Mouse (Mus musculus): Measurements from ENCODE around the gene C1qb. TPM values are rescaled to one million over a fixed set of nuclear protein-coding genes. Genes with fewer than 3 reads are reported as not detected.

Gene C1qb
- total and polyA plus RNA-seq, 2 experiments from 2014 or later = 60.0 to 64.3 TPM

GRCm38 (mm10) chr4:136876971-136877370, 9.0 kb downstream of the C1qb start:
- no peak overlapping the region for H3K4me2 ChIP-seq (ENCODE audit: low read depth, low read length, poor library complexity, severe bottlenecking)
- no peaks in the 10 kb centered on the region for H3K36me3 ChIP-seq (ENCODE audit: insufficient read depth, low read length)
- no peaks in the 10 kb centered on the region for H3K27me3 ChIP-seq (ENCODE audit: insufficient read depth, low read length)
- 15% methylated on average over 7 of the region's 7 CpGs for WGBS
- H3K9ac ChIP-seq (replicated peaks; ENCODE audit: low read length, poor library complexity, severe bottlenecking) = no peak overlapping the region
- no peak overlapping the region for H3K4me3 ChIP-seq (ENCODE audit: low read depth, low read length)
- H3K9me3 ChIP-seq (ENCODE audit: low read length) = no peaks in the 10 kb centered on the region
- H3K27ac ChIP-seq (ENCODE audit: low read depth, low read length) = no peak overlapping the region
- no peaks in the 10 kb centered on the region for H3K4me1 ChIP-seq (ENCODE audit: insufficient read depth, low read length)
- no peak for ATAC-seq (ENCODE audit: low FRiP score)
- DNase-seq (ENCODE audit: low spot score) = peak; percentile 85
- peak; percentile 89 for TF ChIP-seq CTCF (IDR thresholded peaks at IDR 0.05)

GRCm38 (mm10) chr4:136875012-136875411, 11.0 kb downstream of the C1qb start:
- Histone ChIP-seq H3K4me1 (ENCODE audit: insufficient read depth, low read length) (no peaks in the 10 kb centered on the region), H3K4me2 (ENCODE audit: low read depth, low read length, poor library complexity, severe bottlenecking) (no peak overlapping the region), H3K27ac (ENCODE audit: low read depth, low read length) (no peak overlapping the region), H3K9ac (replicated peaks; ENCODE audit: low read length, poor library complexity, severe bottlenecking) (no peak overlapping the region), H3K36me3 (ENCODE audit: insufficient read depth, low read length) (no peaks in the 10 kb centered on the region), H3K4me3 (ENCODE audit: low read depth, low read length) (no peak overlapping the region), H3K27me3 (ENCODE audit: insufficient read depth, low read length) (no peaks in the 10 kb centered on the region), H3K9me3 (ENCODE audit: low read length) (no peaks in the 10 kb centered on the region)
- ATAC-seq (ENCODE audit: low FRiP score) = no peak
- no peak for DNase-seq (ENCODE audit: low spot score)
- TF ChIP-seq CTCF (IDR thresholded peaks at IDR 0.05) = no peak
- WGBS = 85% methylated on average over 14 of the region's 14 CpGs

- 79% methylated on average over 6 of the region's 6 CpGs for WGBS
- H3K4me1 ChIP-seq (ENCODE audit: insufficient read depth, low read length) = peaks cover 20% of the 10 kb centered on the region
- H3K27ac ChIP-seq (ENCODE audit: low read depth, low read length) = no peak overlapping the region
- no peak for TF ChIP-seq CTCF (IDR thresholded peaks at IDR 0.05)
- ATAC-seq (ENCODE audit: low FRiP score) (no peak), DNase-seq (ENCODE audit: low spot score) (no peak)
- H3K9ac ChIP-seq (replicated peaks; ENCODE audit: low read length, poor library complexity, severe bottlenecking) = no peak overlapping the region
- H3K9me3 ChIP-seq (ENCODE audit: low read length) = no peaks in the 10 kb centered on the region
- H3K4me2 ChIP-seq (ENCODE audit: low read depth, low read length, poor library complexity, severe bottlenecking) = no peak overlapping the region
- H3K27me3 ChIP-seq (ENCODE audit: insufficient read depth, low read length) = no peaks in the 10 kb centered on the region
- H3K4me3 ChIP-seq (ENCODE audit: low read depth, low read length) = no peak overlapping the region
- no peaks in the 10 kb centered on the region for H3K36me3 ChIP-seq (ENCODE audit: insufficient read depth, low read length)
Measured at GRCm38 (mm10) chr4:136868371-136868770, 17.6 kb downstream of the C1qb start.

- no peaks in the 10 kb centered on the region for H3K9me3 ChIP-seq (ENCODE audit: low read length)
- peak; percentile 58 for DNase-seq (ENCODE audit: low spot score)
- no peak overlapping the region for H3K9ac ChIP-seq (replicated peaks; ENCODE audit: low read length, poor library complexity, severe bottlenecking)
- peaks cover 20% of the 10 kb centered on the region for H3K4me1 ChIP-seq (ENCODE audit: insufficient read depth, low read length)
- no peaks in the 10 kb centered on the region for H3K27me3 ChIP-seq (ENCODE audit: insufficient read depth, low read length)
- H3K4me3 ChIP-seq (ENCODE audit: low read depth, low read length) = no peak overlapping the region
- no peaks in the 10 kb centered on the region for H3K36me3 ChIP-seq (ENCODE audit: insufficient read depth, low read length)
- 25% methylated on average over 10 of the region's 12 CpGs for WGBS
- H3K27ac ChIP-seq (ENCODE audit: low read depth, low read length) = no peak overlapping the region
- no peak for ATAC-seq (ENCODE audit: low FRiP score)
- TF ChIP-seq CTCF (IDR thresholded peaks at IDR 0.05) = no peak
- H3K4me2 ChIP-seq (ENCODE audit: low read depth, low read length, poor library complexity, severe bottlenecking) = no peak overlapping the region
Measured at GRCm38 (mm10) chr4:136867690-136868345, 18.2 kb downstream of the C1qb start.

GRCm38 (mm10) chr4:136865531-136865930, 20.5 kb downstream of the C1qb start:
- 0 out of 2 replicates have a peak overlapping the region, but pooled peaks have one; percentile 9 for H3K4me2 ChIP-seq (ENCODE audit: low read depth, low read length, poor library complexity, severe bottlenecking)
- no peak for TF ChIP-seq CTCF (IDR thresholded peaks at IDR 0.05)
- no peaks in the 10 kb centered on the region for H3K36me3 ChIP-seq (ENCODE audit: insufficient read depth, low read length)
- 42% methylated on average over 5 of the region's 5 CpGs for WGBS
- no peak for DNase-seq (ENCODE audit: low spot score)
- no peaks in the 10 kb centered on the region for H3K27me3 ChIP-seq (ENCODE audit: insufficient read depth, low read length)
- no peak overlapping the region for H3K4me3 ChIP-seq (ENCODE audit: low read depth, low read length)
- no peak for ATAC-seq (ENCODE audit: low FRiP score)
- peaks cover 26% of the 10 kb centered on the region for H3K4me1 ChIP-seq (ENCODE audit: insufficient read depth, low read length)
- H3K9ac ChIP-seq (replicated peaks; ENCODE audit: low read length, poor library complexity, severe bottlenecking) = 0 out of 2 replicates have a peak overlapping the region, but pooled peaks have one; percentile 13
- no peaks in the 10 kb centered on the region for H3K9me3 ChIP-seq (ENCODE audit: low read length)
- peak overlapping the region; percentile 65 for H3K27ac ChIP-seq (ENCODE audit: low read depth, low read length)

- TF ChIP-seq CTCF (IDR thresholded peaks at IDR 0.05) = no peak
- ATAC-seq (ENCODE audit: low FRiP score) = 0 out of 2 replicates have a peak, but pooled peaks have one; percentile 20
- Histone ChIP-seq H3K4me2 (ENCODE audit: low read depth, low read length, poor library complexity, severe bottlenecking) (0 out of 2 replicates have a peak overlapping the region, but pooled peaks have one; percentile 9), H3K4me3 (ENCODE audit: low read depth, low read length) (no peak overlapping the region), H3K9me3 (ENCODE audit: low read length) (no peaks in the 10 kb centered on the region), H3K36me3 (ENCODE audit: insufficient read depth, low read length) (no peaks in the 10 kb centered on the region), H3K9ac (replicated peaks; ENCODE audit: low read length, poor library complexity, severe bottlenecking) (0 out of 2 replicates have a peak overlapping the region, but pooled peaks have one; percentile 13), H3K27ac (ENCODE audit: low read depth, low read length) (peak overlapping the region; percentile 65), H3K27me3 (ENCODE audit: insufficient read depth, low read length) (no peaks in the 10 kb centered on the region), H3K4me1 (ENCODE audit: insufficient read depth, low read length) (peaks cover 26% of the 10 kb centered on the region)
- WGBS = 3% methylated on average over 15 of the region's 15 CpGs
- peak; percentile 85 for DNase-seq (ENCODE audit: low spot score)
Measured at GRCm38 (mm10) chr4:136864751-136865470, 21.1 kb downstream of the C1qb start.
